Mouse (Mus musculus) E14TG2a.4 (cell line): ENCODE data around the gene Nmnat2.

Experiments used
- H3K27me3 ChIP-seq: 2 replicates; pipeline ENCODE4 v1.6.1; 2014; ENCODE audit warnings: low read length, control low read depth; ENCODE audit not compliant: insufficient read depth
- H3K36me3 ChIP-seq: 2 replicates; pipeline ENCODE4 v1.6.1; 2014; ENCODE audit warnings: low read length, control low read depth; ENCODE audit not compliant: insufficient read depth
- H3K4me1 ChIP-seq: replicated peaks from 2 replicates; pipeline ENCODE4 v1.6.1; 2014; ENCODE audit warnings: low read depth, low read length, control low read depth
- H3K4me3 ChIP-seq: replicated peaks from 2 replicates; pipeline ENCODE4 v1.5.1; 2014; ENCODE audit warnings: mild to moderate bottlenecking, low read length
- H3K9me3 ChIP-seq: 2 replicates; pipeline ENCODE4 v1.6.1; 2014; ENCODE audit warnings: low read length, control low read depth
- CTCF ChIP-seq: conservative IDR thresholded peaks from 2 replicates; pipeline ENCODE4 v1.5.1; 2014; ENCODE audit warnings: low read length
- NANOG ChIP-seq: IDR thresholded peaks from 2 replicates; pipeline ENCODE4 v1.6.1; 2014; ENCODE audit warnings: borderline replicate concordance, low read length, mixed read lengths
- POU5F1 ChIP-seq: IDR thresholded peaks from 2 replicates; pipeline ENCODE4 v1.6.1; 2014; ENCODE audit warnings: low read length, borderline replicate concordance

The Nmnat2 gene

GRCm38 (mm10) chr1:153129992-153130713 lies 175.4 kb downstream of the Nmnat2 start:
- Histone ChIP-seq H3K9me3 (no peaks in the 10 kb centered on the region), H3K4me3 (no peak overlapping the region), H3K27me3 (no peaks in the 10 kb centered on the region), H3K36me3 (no peaks in the 10 kb centered on the region), H3K4me1 (peaks cover 65% of the 10 kb centered on the region)
- TF ChIP-seq CTCF (no peak), POU5F1 (no peak), NANOG (no peak)

DNA sequence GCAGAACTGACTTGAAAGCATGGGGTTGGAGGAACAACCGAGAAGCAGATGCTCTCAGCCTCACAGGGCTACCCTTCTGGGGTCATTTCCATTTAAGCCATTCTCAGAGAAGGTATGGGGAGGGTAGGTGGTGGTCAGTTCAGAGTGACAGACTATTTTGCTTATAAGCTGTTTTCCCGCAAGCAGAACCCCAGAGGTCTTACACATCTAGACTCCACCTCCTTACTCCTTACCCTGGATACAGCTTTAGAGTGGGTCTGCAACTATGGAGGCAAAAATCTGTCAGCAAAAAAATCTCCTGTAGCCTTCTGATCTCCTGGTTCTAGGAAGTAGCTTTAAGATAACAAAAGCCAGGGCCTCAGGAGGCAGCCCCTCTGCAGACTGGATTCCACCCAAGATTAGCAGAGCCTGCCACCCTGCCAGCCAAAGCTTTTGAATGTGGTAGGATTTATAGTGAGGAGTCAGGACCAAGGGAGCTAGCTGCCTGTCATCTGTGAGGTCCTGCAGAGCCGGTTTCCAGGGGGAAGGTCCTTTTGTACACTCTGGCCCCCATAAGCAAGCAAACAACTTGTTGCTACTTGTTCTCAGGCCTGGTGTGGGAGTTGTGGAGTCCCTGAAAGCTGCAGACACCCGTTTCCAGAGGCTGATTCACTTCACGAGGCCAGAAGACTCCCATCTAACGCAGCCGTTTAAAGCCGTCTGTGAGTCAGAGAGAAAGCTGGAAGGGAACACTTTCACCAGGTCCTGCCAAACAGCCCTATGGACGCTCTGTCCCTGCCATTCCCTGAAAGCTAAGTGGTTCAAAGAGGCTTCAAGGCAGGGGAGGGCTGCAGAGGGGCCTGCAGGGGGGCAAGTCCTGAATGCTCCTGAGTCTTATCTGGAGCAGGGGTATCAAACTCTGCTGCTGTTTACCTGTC lies 179.3 kb downstream of the Nmnat2 start:
- no peaks in the 10 kb centered on the region for H3K9me3 ChIP-seq
- no peaks in the 10 kb centered on the region for H3K36me3 ChIP-seq
- TF ChIP-seq CTCF (no peak), POU5F1 (no peak), NANOG (no peak)
- H3K4me1 ChIP-seq = peaks cover 41% of the 10 kb centered on the region
- no peak overlapping the region for H3K4me3 ChIP-seq
- no peaks in the 10 kb centered on the region for H3K27me3 ChIP-seq

GRCm38 (mm10) chr1:153136647-153137046 lies 181.9 kb downstream of the Nmnat2 start:
- no peaks in the 10 kb centered on the region for H3K9me3 ChIP-seq
- H3K4me3 ChIP-seq = no peak overlapping the region

GRCm38 (mm10) chr1:153138486-153138885 lies 183.7 kb downstream of the Nmnat2 start:
- no peak overlapping the region for H3K4me3 ChIP-seq
- no peaks in the 10 kb centered on the region for H3K9me3 ChIP-seq
- no peaks in the 10 kb centered on the region for H3K36me3 ChIP-seq
- no peak for TF ChIP-seq NANOG
- TF ChIP-seq CTCF = no peak
- no peak for TF ChIP-seq POU5F1
- H3K27me3 ChIP-seq = no peaks in the 10 kb centered on the region
- H3K4me1 ChIP-seq = peaks cover 25% of the 10 kb centered on the region

More at GRCm38 (mm10) chr1:153136647-153137046, 181.9 kb downstream of the Nmnat2 start:
- Histone ChIP-seq H3K4me1 (peaks cover 34% of the 10 kb centered on the region), H3K27me3 (no peaks in the 10 kb centered on the region), H3K36me3 (no peaks in the 10 kb centered on the region)
- no peak for TF ChIP-seq POU5F1
- no peak for TF ChIP-seq CTCF
- TF ChIP-seq NANOG = no peak

- Histone ChIP-seq H3K4me3 (no peak overlapping the region), H3K36me3 (no peaks in the 10 kb centered on the region), H3K9me3 (no peaks in the 10 kb centered on the region), H3K4me1 (peaks cover 24% of the 10 kb centered on the region), H3K27me3 (no peaks in the 10 kb centered on the region)
- no peak for TF ChIP-seq CTCF
- no peak for TF ChIP-seq POU5F1
- no peak for TF ChIP-seq NANOG
These were observed 184.8 kb downstream of the Nmnat2 start for GRCm38 (mm10) chr1:153139635-153140034.

GRCm38 (mm10) chr1:153140265-153140664 lies 185.5 kb downstream of the Nmnat2 start:
- H3K4me3 ChIP-seq = no peak overlapping the region
- TF ChIP-seq POU5F1 (no peak), CTCF (no peak), NANOG (no peak)

GRCm38 (mm10) chr1:153140747-153141228 lies 186.0 kb downstream of the Nmnat2 start:
- H3K27me3 ChIP-seq = no peaks in the 10 kb centered on the region
- H3K36me3 ChIP-seq = no peaks in the 10 kb centered on the region
- no peak overlapping the region for H3K4me3 ChIP-seq
- TF ChIP-seq CTCF = no peak
- TF ChIP-seq POU5F1 = no peak
- TF ChIP-seq NANOG = no peak
- peaks cover 22% of the 10 kb centered on the region for H3K4me1 ChIP-seq
- no peaks in the 10 kb centered on the region for H3K9me3 ChIP-seq

More at GRCm38 (mm10) chr1:153140265-153140664, 185.5 kb downstream of the Nmnat2 start:
- H3K4me1 ChIP-seq = peaks cover 22% of the 10 kb centered on the region
- no peaks in the 10 kb centered on the region for H3K27me3 ChIP-seq
- no peaks in the 10 kb centered on the region for H3K36me3 ChIP-seq
- H3K9me3 ChIP-seq = no peaks in the 10 kb centered on the region

DNA sequence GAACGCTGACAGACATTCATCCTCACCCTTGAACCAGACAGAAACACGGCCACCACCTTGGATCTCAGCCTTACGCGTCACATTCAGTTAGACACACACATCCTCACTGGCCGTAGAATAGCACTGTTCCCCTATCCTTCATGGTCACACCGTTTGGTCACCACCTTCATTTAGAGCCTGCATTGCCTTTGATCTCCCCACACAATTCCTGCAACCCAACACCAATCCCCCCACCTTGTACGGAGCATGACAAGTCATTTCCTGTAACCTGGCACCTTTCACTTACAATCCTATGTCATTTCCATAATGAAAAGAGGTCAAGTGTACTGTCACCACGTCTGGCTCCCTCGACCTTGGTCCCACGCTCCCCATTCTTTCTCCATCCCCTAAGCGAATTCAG lies 189.2 kb downstream of the Nmnat2 start:
- no peaks in the 10 kb centered on the region for H3K9me3 ChIP-seq
- H3K4me1 ChIP-seq = peaks cover 22% of the 10 kb centered on the region
- H3K27me3 ChIP-seq = no peaks in the 10 kb centered on the region

More for the DNA sequence above, 189.2 kb downstream of the Nmnat2 start:
- H3K4me3 ChIP-seq = peak overlapping the region; percentile 51; the same call in 1 of the 2 replicates
- TF ChIP-seq POU5F1 (no peak), NANOG (no peak), CTCF (no peak)
- H3K36me3 ChIP-seq = no peaks in the 10 kb centered on the region
